Mouse (Mus musculus) hindbrain, embryonic 10.5 days (tissue): ENCODE results near the gene Afap1. TPM values are rescaled to one million over a fixed set of nuclear protein-coding genes. Genes with fewer than 3 reads are reported as not detected.

Source experiments
- DNase-seq: peaks from one replicate; pipeline ENCODE4 v3.0.0-alpha.2; 2017; ENCODE audit warnings: low spot score
- H3K27ac ChIP-seq: fragments of 300-500 bp; sonication (generic); 2 replicates; pipeline ENCODE4 v1.5.1; 2016; ENCODE audit warnings: mild to moderate bottlenecking, moderate library complexity
- H3K27me3 ChIP-seq: fragments of 300-500 bp; sonication (generic); 2 replicates; pipeline ENCODE4 v1.6.1; 2016; ENCODE audit warnings: mild to moderate bottlenecking; ENCODE audit not compliant: poor library complexity, insufficient read depth, severe bottlenecking
- H3K36me3 ChIP-seq: fragments of 300-500 bp; sonication (generic); 2 replicates; pipeline ENCODE4 v1.6.1; 2016; ENCODE audit warnings: mild to moderate bottlenecking, moderate library complexity
- H3K4me1 ChIP-seq: fragments of 300-500 bp; sonication (generic); replicated peaks from 2 replicates; pipeline ENCODE4 v1.6.1; 2016; ENCODE audit warnings: mild to moderate bottlenecking
- H3K4me3 ChIP-seq: fragments of 300-500 bp; sonication (generic); 2 replicates; pipeline ENCODE4 v1.5.1; 2016; ENCODE audit warnings: mild to moderate bottlenecking, moderate library complexity
- H3K9me3 ChIP-seq: fragments of 300-500 bp; sonication (generic); 2 replicates; pipeline ENCODE4 v1.6.1; 2016; ENCODE audit warnings: mild to moderate bottlenecking, moderate library complexity
- WGBS: fragments of 180-500 bp; shearing (Covaris S2); methylation state at CpG from one replicate; pipeline ENCODE4 v1.1.7; 2016; 5-methylcytosine and 5-hydroxymethylcytosine counted together
- polyA plus RNA-seq: library from polyadenylated mRNA; unstranded; fragments of >200 nt; fragmentation: Nextera tagmentation; extraction: Ambion mirVana; gene quantifications from 2 replicates; pipeline ENCODE4 v1.2.1, GENCODE M21; 2016

Afap1 gene
- polyA plus RNA-seq, 1 experiment from 2014 or later, result 56.5 TPM

GRCm38 (mm10) chr5:35948225-35948975 is 55.3 kb downstream of the Afap1 start:
- Histone ChIP-seq H3K9me3 (no peaks in the 10 kb centered on the region), H3K4me3 (no peak overlapping the region), H3K27me3 (no peaks in the 10 kb centered on the region), H3K36me3 (peaks cover 98% of the 10 kb centered on the region), H3K4me1 (peaks cover 22% of the 10 kb centered on the region), H3K27ac (no peak overlapping the region)
- 72% methylated on average over 15 of the region's 15 CpGs for WGBS
- no peak for DNase-seq

DNA sequence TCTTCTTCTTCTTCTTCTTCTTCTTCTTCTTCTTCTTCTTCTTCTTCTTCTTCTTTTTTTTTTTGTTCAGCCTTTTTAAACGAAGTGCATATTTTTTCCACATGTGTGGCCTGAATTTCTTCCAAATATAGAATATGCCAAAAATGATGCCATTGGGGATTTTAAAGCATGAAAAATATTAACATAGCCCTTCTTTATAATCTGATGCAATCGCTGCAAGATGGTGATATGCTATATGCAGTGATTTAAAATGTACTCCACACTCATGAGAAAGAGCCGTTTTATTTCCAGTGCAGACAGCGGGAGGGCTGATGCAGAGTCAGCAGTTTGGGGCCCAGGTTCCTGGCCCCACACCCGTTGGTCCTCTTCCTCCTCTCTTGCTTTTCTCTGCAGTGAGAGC is 55.9 kb downstream of the Afap1 start:
- peaks cover 98% of the 10 kb centered on the region for H3K36me3 ChIP-seq
- H3K4me1 ChIP-seq, result peaks cover 26% of the 10 kb centered on the region
- H3K9me3 ChIP-seq, result no peaks in the 10 kb centered on the region
- H3K27ac ChIP-seq, result no peak overlapping the region
- WGBS, result 84% methylated on average over 5 of the region's 5 CpGs
- no peak overlapping the region for H3K4me3 ChIP-seq
- no peaks in the 10 kb centered on the region for H3K27me3 ChIP-seq
- DNase-seq, result no peak

DNA sequence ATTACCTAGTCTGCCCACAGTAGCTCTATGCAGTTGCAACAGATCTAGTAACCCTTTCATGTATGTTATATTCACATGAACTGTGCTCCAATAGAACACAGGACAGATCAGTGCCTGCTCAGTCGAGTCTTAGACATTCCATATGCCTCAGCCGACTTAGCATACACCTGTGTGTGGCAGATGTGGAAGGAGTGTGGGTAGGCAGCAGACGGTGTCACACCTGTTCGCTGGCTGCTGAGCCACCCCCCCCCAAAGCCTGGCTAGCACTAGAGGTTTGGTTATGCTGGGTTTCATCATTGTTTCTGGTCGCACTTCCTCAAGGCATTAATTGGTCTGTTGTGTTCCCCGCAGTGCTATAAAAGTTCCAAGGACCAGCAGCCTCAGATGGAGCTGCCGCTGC is 57.4 kb downstream of the Afap1 start:
- no peaks in the 10 kb centered on the region for H3K27me3 ChIP-seq
- H3K9me3 ChIP-seq, result no peaks in the 10 kb centered on the region
- DNase-seq, result no peak
- peaks cover 93% of the 10 kb centered on the region for H3K36me3 ChIP-seq
- H3K4me3 ChIP-seq, result no peak overlapping the region
- peaks cover 18% of the 10 kb centered on the region for H3K4me1 ChIP-seq
- H3K27ac ChIP-seq, result no peak overlapping the region
- WGBS, result 86% methylated on average over 7 of the region's 7 CpGs

DNA sequence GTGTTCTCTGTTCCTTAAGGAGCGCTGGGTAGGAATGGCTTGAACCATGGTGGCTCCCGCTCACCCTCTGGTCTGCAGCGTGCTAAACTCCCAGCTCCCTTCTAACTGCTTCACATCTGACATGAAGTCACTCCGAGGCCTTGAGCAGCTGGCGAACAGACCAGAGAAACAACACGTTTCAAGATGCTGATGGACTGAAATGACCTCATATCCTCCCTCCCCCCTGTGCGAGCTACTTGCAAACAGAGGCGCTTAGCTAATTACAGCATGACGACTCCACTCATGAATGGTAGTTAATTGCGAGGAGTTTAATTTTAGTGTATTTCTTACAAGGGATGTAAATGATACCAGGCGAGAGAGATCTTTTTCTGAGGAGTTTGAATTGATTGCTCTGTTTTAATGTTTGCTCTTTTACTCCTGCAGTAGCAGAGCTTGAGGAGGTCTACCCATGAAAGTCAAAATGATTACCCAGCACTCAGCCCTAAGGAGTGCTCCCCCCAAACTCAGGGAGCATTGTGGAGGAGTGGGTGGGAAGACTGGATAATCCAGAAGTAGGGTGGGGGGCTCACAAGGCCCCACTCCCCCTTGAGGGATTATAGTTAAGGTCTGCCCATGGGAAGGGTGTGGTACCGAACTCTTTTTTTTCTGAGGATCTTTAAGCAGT is 61.1 kb downstream of the Afap1 start:
- no peaks in the 10 kb centered on the region for H3K27me3 ChIP-seq
- no peaks in the 10 kb centered on the region for H3K9me3 ChIP-seq
- DNase-seq, result no peak
- no peak overlapping the region for H3K27ac ChIP-seq
- no peak overlapping the region for H3K4me3 ChIP-seq
- peaks cover 89% of the 10 kb centered on the region for H3K36me3 ChIP-seq
- 0 out of 2 replicates have a peak, but pooled peaks cover 4% of the 10 kb centered on the region for H3K4me1 ChIP-seq
- WGBS, result 77% methylated on average over 12 of the region's 12 CpGs

DNA sequence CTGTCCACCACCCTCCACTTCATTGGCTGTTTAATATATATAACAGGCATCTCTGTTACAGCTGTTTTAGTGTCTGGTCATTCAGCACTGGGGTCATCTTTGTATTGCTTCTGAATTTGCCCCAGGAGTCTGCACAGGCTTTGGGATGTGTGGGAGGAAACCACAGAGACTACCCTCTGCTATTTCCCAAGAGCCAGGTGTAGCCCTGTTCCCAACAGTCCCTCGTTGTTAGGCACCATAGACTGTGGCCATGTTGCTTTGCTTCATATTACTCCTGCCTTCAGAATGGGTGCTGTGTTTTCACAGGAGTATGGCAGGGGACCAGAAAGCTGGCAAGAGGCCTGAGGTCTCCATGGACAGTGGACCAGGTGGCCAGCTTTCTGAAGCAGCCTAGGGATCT is 63.1 kb downstream of the Afap1 start:
- H3K9me3 ChIP-seq, result no peaks in the 10 kb centered on the region
- no peak overlapping the region for H3K27ac ChIP-seq
- no peak for DNase-seq
- H3K36me3 ChIP-seq, result peaks cover 82% of the 10 kb centered on the region
- H3K4me3 ChIP-seq, result no peak overlapping the region
- 90% methylated on average over 1 of the region's 1 CpGs for WGBS
- 0 out of 2 replicates have a peak, but pooled peaks cover 4% of the 10 kb centered on the region for H3K4me1 ChIP-seq
- H3K27me3 ChIP-seq, result no peaks in the 10 kb centered on the region

DNA sequence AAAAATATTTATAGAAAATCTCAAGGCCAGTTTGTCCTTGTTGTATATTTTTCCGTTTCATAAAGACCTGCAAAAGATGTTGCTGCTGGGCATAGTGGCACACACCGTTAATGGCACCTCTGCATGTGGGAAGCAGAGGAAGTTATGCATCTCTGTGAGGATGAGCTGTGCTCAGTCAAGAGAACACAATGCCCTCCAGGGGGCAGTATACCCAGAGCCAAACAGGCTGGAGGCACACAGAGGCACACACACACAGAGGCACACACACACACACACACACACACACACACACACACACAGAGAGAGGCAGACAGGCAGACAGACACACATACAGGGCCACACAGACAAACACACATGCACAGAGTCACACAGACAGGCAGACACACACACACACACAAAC is 65.6 kb downstream of the Afap1 start:
- Histone ChIP-seq H3K27ac (no peak overlapping the region), H3K27me3 (no peaks in the 10 kb centered on the region), H3K9me3 (no peaks in the 10 kb centered on the region), H3K36me3 (peaks cover 82% of the 10 kb centered on the region), H3K4me3 (no peak overlapping the region), H3K4me1 (0 out of 2 replicates have a peak, but pooled peaks cover 7% of the 10 kb centered on the region)
- 88% methylated on average over 2 of the region's 2 CpGs for WGBS
- no peak for DNase-seq

DNA sequence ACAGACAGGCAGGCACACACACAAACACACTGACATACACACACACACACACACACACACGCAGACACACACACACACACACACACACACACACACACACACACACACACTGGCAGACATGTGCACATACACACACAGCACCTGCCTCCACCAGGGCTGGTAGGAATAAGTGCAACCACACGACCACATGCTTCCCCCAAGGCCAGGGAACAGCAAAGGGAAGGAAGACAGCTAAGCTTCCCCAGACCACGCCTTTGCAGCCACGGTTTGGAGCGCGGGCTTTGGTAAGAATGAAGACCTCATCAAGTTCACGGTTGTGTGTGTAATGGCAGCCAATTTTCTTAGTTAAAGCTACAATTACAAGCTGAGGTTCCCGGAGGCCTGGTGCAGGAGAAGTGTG is 67.0 kb downstream of the Afap1 start:
- Histone ChIP-seq H3K36me3 (peaks cover 87% of the 10 kb centered on the region), H3K27me3 (no peaks in the 10 kb centered on the region), H3K27ac (no peak overlapping the region), H3K4me3 (no peak overlapping the region), H3K9me3 (no peaks in the 10 kb centered on the region), H3K4me1 (peaks cover 12% of the 10 kb centered on the region; the same call in 1 of the 2 replicates)
- 80% methylated on average over 8 of the region's 8 CpGs for WGBS
- no peak for DNase-seq

DNA sequence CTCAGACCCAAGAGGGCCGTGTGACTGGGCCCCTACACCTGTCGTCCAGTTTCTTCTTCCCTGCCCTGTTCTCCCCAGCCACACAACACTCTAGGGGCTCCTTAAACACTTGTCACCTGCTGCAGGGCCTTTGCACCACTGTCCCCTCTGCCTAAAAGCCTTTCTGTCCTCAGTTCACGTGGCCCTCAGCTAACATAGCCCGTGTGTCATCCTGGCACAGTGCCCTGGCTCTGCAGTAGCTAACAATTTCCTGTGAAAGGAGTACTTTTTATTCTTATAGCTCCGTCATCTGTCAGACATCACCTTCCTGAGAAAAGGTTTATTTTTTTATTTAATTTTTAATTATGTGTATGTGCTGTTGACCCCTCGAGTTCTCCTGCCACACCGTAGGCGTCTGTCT is 68.2 kb downstream of the Afap1 start:
- H3K4me1 ChIP-seq, result peaks cover 17% of the 10 kb centered on the region; the same call in 1 of the 2 replicates
- 86% methylated on average over 8 of the region's 8 CpGs for WGBS
- DNase-seq, result no peak

DNA sequence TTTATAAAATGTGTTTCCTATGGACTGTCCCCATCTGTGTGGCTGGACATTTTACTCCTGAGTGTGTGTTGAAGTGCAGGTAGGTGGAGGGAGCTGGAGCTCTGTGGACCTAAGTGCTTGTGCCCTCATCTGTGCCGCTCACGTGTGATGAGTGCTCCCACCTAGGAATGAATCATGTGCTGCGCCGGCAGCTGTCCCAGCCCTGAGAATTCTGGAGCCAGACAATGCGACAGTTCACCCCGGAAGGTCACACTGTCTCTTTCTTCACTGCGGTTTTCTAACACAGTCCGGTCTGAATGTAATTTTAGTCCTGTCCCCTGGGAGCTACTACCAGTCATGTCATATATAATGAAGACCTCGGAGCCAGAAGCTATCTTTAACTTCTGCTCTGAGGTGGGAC is 70.5 kb downstream of the Afap1 start:
- Histone ChIP-seq H3K4me1 (peaks cover 17% of the 10 kb centered on the region; the same call in 1 of the 2 replicates), H3K27ac (no peak overlapping the region), H3K9me3 (no peaks in the 10 kb centered on the region), H3K4me3 (no peak overlapping the region), H3K27me3 (no peaks in the 10 kb centered on the region), H3K36me3 (peaks cover 91% of the 10 kb centered on the region)
- WGBS, result 83% methylated on average over 9 of the region's 9 CpGs
- no peak for DNase-seq

More for the DNA sequence above, 68.2 kb downstream of the Afap1 start:
- peaks cover 88% of the 10 kb centered on the region for H3K36me3 ChIP-seq
- H3K4me3 ChIP-seq, result no peak overlapping the region
- no peaks in the 10 kb centered on the region for H3K27me3 ChIP-seq
- H3K27ac ChIP-seq, result no peak overlapping the region
- H3K9me3 ChIP-seq, result no peaks in the 10 kb centered on the region

DNA sequence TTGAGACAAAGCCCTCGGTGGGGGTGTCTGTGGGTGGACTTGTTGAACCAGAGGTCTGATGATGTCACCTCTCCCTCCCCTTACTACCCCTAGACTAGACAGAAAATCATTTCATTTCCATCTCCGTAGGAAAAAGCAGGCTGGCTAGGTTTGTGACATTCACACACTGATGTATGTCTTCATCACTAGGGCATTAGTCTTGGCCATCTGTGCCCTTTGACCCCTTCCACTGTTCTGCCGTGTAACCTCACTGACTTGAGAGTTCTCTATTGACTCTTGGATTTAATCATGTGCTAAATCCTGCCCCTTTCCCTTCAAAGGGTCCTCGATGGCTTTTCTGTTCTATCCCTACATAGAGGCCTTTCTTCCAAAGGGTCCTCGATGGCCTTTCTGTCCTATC is 71.9 kb downstream of the Afap1 start:
- no peak for DNase-seq
- no peaks in the 10 kb centered on the region for H3K9me3 ChIP-seq
- H3K4me1 ChIP-seq, result peaks cover 29% of the 10 kb centered on the region
- no peak overlapping the region for H3K4me3 ChIP-seq
- no peak overlapping the region for H3K27ac ChIP-seq
- peaks cover 98% of the 10 kb centered on the region for H3K36me3 ChIP-seq
- H3K27me3 ChIP-seq, result no peaks in the 10 kb centered on the region
- WGBS, result 51% methylated on average over 5 of the region's 5 CpGs

DNA sequence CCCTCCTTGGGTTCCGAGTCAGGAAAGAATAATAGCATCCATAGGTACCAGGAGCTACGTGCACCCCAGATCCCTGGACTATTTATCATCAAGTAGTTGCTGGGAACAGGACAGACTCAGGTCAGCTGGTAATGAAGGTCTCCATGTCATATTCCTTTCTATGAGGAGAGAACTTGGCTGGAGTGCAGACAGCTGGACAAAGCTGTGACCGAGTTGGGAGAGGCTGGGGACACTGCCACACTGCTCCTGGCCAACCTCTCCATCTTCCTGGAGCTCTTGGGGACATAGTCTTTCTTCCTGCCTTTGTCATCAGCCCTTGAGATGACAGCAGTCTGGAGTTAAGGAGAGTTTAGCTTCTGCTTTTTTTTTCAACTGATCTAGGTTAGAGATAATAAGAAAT is 76.7 kb downstream of the Afap1 start:
- no peak for DNase-seq
- WGBS, result 84% methylated on average over 3 of the region's 3 CpGs
- Histone ChIP-seq H3K27me3 (no peaks in the 10 kb centered on the region), H3K27ac (0 out of 2 replicates have a peak overlapping the region, but pooled peaks have one; percentile 41), H3K9me3 (no peaks in the 10 kb centered on the region), H3K36me3 (peaks cover 85% of the 10 kb centered on the region), H3K4me3 (no peak overlapping the region), H3K4me1 (peaks cover 38% of the 10 kb centered on the region)

DNA sequence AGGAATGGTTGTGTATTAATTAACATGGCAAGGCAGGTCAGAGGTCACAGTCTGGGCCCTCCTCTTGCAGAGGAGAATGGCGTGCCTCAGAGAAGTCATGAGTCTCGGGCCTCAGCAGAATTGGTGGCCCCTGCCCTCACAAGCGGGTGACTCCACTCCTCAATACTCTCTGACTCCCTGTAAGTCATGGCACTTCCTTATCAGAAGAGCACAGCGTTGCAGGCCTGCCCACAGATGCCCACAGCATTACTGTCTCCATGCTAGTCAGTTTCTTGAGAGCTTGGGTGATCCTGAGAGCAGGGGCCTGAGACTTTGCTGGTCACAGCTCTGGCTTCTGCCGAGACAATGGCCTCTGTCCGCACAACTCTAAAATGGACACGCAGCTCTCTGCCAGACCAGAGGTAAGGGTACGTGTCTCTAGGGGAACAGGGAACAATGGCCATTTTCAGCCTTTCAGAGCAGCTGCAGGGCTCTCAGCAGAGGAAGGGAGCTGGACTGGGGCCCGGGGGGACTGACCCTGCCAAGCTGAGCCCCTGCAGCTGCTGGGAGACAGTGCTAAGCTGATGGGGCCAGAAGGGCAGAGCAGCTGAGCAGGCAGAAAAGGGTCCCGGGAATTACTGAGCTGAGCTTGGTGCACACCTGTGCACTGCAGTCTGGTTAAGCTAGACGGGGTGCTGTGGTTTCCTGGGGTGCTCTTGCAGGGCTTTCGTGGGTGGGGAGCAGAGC is 77.4 kb downstream of the Afap1 start:
- 48% methylated on average over 12 of the region's 12 CpGs for WGBS

More for the DNA sequence above, 77.4 kb downstream of the Afap1 start:
- no peaks in the 10 kb centered on the region for H3K27me3 ChIP-seq
- peaks cover 78% of the 10 kb centered on the region for H3K36me3 ChIP-seq
- no peaks in the 10 kb centered on the region for H3K9me3 ChIP-seq
- peak; percentile 51 for DNase-seq
- peak overlapping the region; percentile 80 for H3K27ac ChIP-seq
- no peak overlapping the region for H3K4me3 ChIP-seq
- peaks cover 31% of the 10 kb centered on the region for H3K4me1 ChIP-seq
